In genomic region chr11:7033063-7033462, GRCm38 (mm10) we compare ENCODE assay signal across 25 mouse cellular contexts. TPM values are rescaled to one million over a fixed set of nuclear protein-coding genes. Genes with fewer than 3 reads are reported as not detected.
DNase-seq lines count a peak whose midpoint lies in the region; ATAC-seq and TF ChIP-seq lines count a peak whose summit lies in the region.
"Had no signal": no experiment of that assay in that cellular context is flagged by ENCODE, and none has a peak within 500 bp of the region (broad histone marks: within the 10 kb centered on the region; RNA-seq: fewer than 3 reads in every experiment).

No protein-coding gene starts in this region.

- no peaks in the 10 kb centered on the region for H3K36me3 ChIP-seq in kidney, embryonic 14.5 days (ENCODE audit: control insufficient read depth, insufficient read depth, low read length)
- H3K36me3 ChIP-seq in kidney, embryonic 16.5 days (ENCODE audit: insufficient read depth, low read length), result no peaks in the 10 kb centered on the region
- H3K36me3 ChIP-seq: embryonic facial prominence, embryonic 13.5 days; embryonic facial prominence, embryonic 15.5 days; forebrain, embryonic 10.5 days; forebrain, embryonic 12.5 days had no signal

- no peaks in the 10 kb centered on the region for H3K27me3 ChIP-seq in kidney, embryonic 14.5 days (ENCODE audit: control insufficient read depth, insufficient read depth, low read length)
- H3K27me3 ChIP-seq in kidney, embryonic 16.5 days (ENCODE audit: insufficient read depth, low read length), result no peaks in the 10 kb centered on the region
- H3K27me3 ChIP-seq: embryonic facial prominence, embryonic 13.5 days; embryonic facial prominence, embryonic 15.5 days; forebrain, embryonic 12.5 days had no signal

- TF ChIP-seq CTCF in left cerebral cortex, adult 2 months (IDR thresholded peaks at IDR 0.05), result no peak

- intact Hi-C loops in left cerebral cortex, adult 2 months (cut with DNase I), result no loop called here

- H3K4me1 ChIP-seq in kidney, embryonic 14.5 days (ENCODE audit: control insufficient read depth, insufficient read depth, low read length), result no peaks in the 10 kb centered on the region
- H3K4me1 ChIP-seq in kidney, embryonic 16.5 days (ENCODE audit: insufficient read depth, low read length), result no peaks in the 10 kb centered on the region
- H3K4me1 ChIP-seq: embryonic facial prominence, embryonic 13.5 days; embryonic facial prominence, embryonic 15.5 days; forebrain, embryonic 10.5 days; forebrain, embryonic 12.5 days had no signal

- no peak overlapping the region for H3K27ac ChIP-seq in kidney, embryonic 14.5 days (ENCODE audit: low read depth, low read length)
- H3K27ac ChIP-seq in kidney, embryonic 16.5 days (ENCODE audit: low read length), result no peak overlapping the region
- H3K27ac ChIP-seq in left cerebral cortex, adult 2 months, result no peak overlapping the region
- H3K27ac ChIP-seq: embryonic facial prominence, embryonic 13.5 days; embryonic facial prominence, embryonic 15.5 days; forebrain, embryonic 10.5 days; forebrain, embryonic 12.5 days had no signal

- 73% methylated on average over 2 of the region's 2 CpGs for whole genome bisulfite sequencing in kidney, embryonic 14.5 days
- WGBS in kidney, embryonic 16.5 days, result 60% methylated on average over 2 of the region's 2 CpGs

- no peak overlapping the region for H3K4me3 ChIP-seq in kidney, embryonic 14.5 days (ENCODE audit: low read length)
- no peak overlapping the region for H3K4me3 ChIP-seq in kidney, embryonic 16.5 days (ENCODE audit: low read length)
- H3K4me3 ChIP-seq in left cerebral cortex, adult 2 months, result no peak overlapping the region
- H3K4me3 ChIP-seq: embryonic facial prominence, embryonic 13.5 days; embryonic facial prominence, embryonic 15.5 days; erythroblast, embryonic 14.5 days; forebrain, embryonic 10.5 days; forebrain, embryonic 12.5 days had no signal

- no peaks in the 10 kb centered on the region for H3K9me3 ChIP-seq in kidney, embryonic 14.5 days (ENCODE audit: control insufficient read depth, low read length)
- no peaks in the 10 kb centered on the region; the same call in 1 of the 2 replicates for H3K9me3 ChIP-seq in kidney, embryonic 16.5 days (ENCODE audit: low read length)
- H3K9me3 ChIP-seq: embryonic facial prominence, embryonic 13.5 days; embryonic facial prominence, embryonic 15.5 days; forebrain, embryonic 10.5 days; forebrain, embryonic 12.5 days had no signal

- H3K9ac ChIP-seq in kidney, embryonic 14.5 days (ENCODE audit: low read depth, low read length), result no peak overlapping the region
- H3K9ac ChIP-seq in kidney, embryonic 16.5 days (replicated peaks; ENCODE audit: low read length), result no peak overlapping the region
- H3K9ac ChIP-seq: embryonic facial prominence, embryonic 13.5 days; embryonic facial prominence, embryonic 15.5 days; forebrain, embryonic 12.5 days had no signal

- no peak for ATAC-seq in kidney, embryonic 14.5 days (ENCODE audit: low FRiP score, low TSS enrichment)
- no peak for ATAC-seq in kidney, embryonic 16.5 days (ENCODE audit: low FRiP score, low TSS enrichment)
- ATAC-seq: forebrain, embryonic 14.5 days had no signal

- no peak overlapping the region for H3K4me2 ChIP-seq in kidney, embryonic 14.5 days (replicated peaks; ENCODE audit: low read depth, low read length)
- no peak overlapping the region for H3K4me2 ChIP-seq in kidney, embryonic 16.5 days (replicated peaks; ENCODE audit: low read depth, low read length)
- H3K4me2 ChIP-seq: embryonic facial prominence, embryonic 13.5 days; embryonic facial prominence, embryonic 15.5 days; forebrain, embryonic 12.5 days had no signal

- DNase-seq in kidney, adult 11 months, result peak; percentile 15
- DNase-seq in kidney, adult 18-20 months, result no peak
- peak; percentile 25 for DNase-seq in kidney, adult 9 months
- DNase-seq in kidney, postnatal 10 days, result peak; percentile 26
- peak; percentile 3 to 25 for DNase-seq in kidney, postnatal 36 days
- DNase-seq in left cerebral cortex, adult 2 months (ENCODE audit: extremely low spot score in 1 of 2, low spot score in 2 of 2), result no peak
- DNase-seq: adrenal gland, adult 2 months; adrenal gland, postnatal 10 days; adrenal gland, postnatal 25 days; cerebellum, adult 11 months; cerebellum, adult 18-20 months; cerebellum, adult 8-10 months; cerebellum, adult 9-11 months; cerebellum, postnatal 14 days; cerebellum, postnatal 36 days; embryo, embryonic 11 days had no signal

RNA-seq across cellular contexts. Expression of gene Adcy1, which starts 30.2 kb away (rescaled TPM):
- 1.2 and 2.3 TPM in 2 replicates for polyA plus RNA-seq in kidney, embryonic 14.5 days (2014; fragmentation: Nextera tagmentation; extraction: Ambion mirVana)
- polyA plus RNA-seq in kidney, embryonic 16.5 days (2015; fragmentation: Nextera tagmentation; extraction: Ambion mirVana), result 1.6 and 1.9 TPM in 2 replicates
- total RNA-seq in left cerebral cortex, adult 2 months (2021), result 100 to 1,000 TPM; 298 to 316 TPM
- total RNA-seq: common myeloid progenitor, adult 5-6 weeks had no signal

Comparison
In these comparisons a context has a peak if more than half of its experiments do, and no peak if none do; other contexts are left out.
1. DNase-seq: peak in kidney, adult 11 months (single experiment), kidney, adult 9 months (single experiment), kidney, postnatal 10 days (single experiment) and kidney, postnatal 36 days (2 of 2); none in kidney, adult 18-20 months (single experiment) and left cerebral cortex, adult 2 months (0 of 2).